Mouse (Mus musculus) kidney, embryonic 14.5 days (tissue): ENCODE measurements around the gene Ttc30b. TPM values are rescaled to one million over a fixed set of nuclear protein-coding genes. Genes with fewer than 3 reads are reported as not detected.
"Not testable (repeated sequence)": the region's sequence is repeated elsewhere in the genome, so short reads cannot be mapped to it uniquely, and the experiment has no call there.

Source experiments
- ATAC-seq: fragments of 200-750 bp; cut with Nextera tagmentation; 2 replicates; pipeline ENCODE4 v1.8.0; 2017; ENCODE audit warnings: moderate number of reproducible peaks, mild to moderate bottlenecking, moderate TSS enrichment, moderate library complexity; ENCODE audit not compliant: low FRiP score, low TSS enrichment
- H3K27ac ChIP-seq: fragments of 300-500 bp; sonication (generic); 2 replicates; pipeline ENCODE4 v1.5.1; 2014; ENCODE audit warnings: low read depth, mild to moderate bottlenecking, low read length, moderate library complexity, mixed read lengths
- H3K27me3 ChIP-seq: fragments of 300-500 bp; sonication (generic); 2 replicates; pipeline ENCODE4 v1.6.1; 2014; ENCODE audit warnings: mild to moderate bottlenecking, low read length; ENCODE audit not compliant: control insufficient read depth, insufficient read depth
- H3K36me3 ChIP-seq: fragments of 300-500 bp; sonication (generic); 2 replicates; pipeline ENCODE4 v1.6.1; 2014; ENCODE audit warnings: low read length, mixed read lengths; ENCODE audit not compliant: control insufficient read depth, insufficient read depth
- H3K4me1 ChIP-seq: fragments of 300-500 bp; sonication (generic); 2 replicates; pipeline ENCODE4 v1.6.1; 2014; ENCODE audit warnings: low read length, mixed read lengths; ENCODE audit not compliant: control insufficient read depth, insufficient read depth
- H3K4me2 ChIP-seq: fragments of 300-500 bp; sonication (generic); replicated peaks from 2 replicates; pipeline ENCODE4 v1.6.1; 2014; ENCODE audit warnings: low read depth, mild to moderate bottlenecking, low read length
- H3K4me3 ChIP-seq: fragments of 300-500 bp; sonication (generic); 2 replicates; pipeline ENCODE4 v1.5.1; 2014; ENCODE audit warnings: mild to moderate bottlenecking, low read length
- H3K9ac ChIP-seq: fragments of 300-500 bp; sonication (generic); 2 replicates; pipeline ENCODE4 v1.6.1; 2014; ENCODE audit warnings: low read depth, mild to moderate bottlenecking, low read length, moderate library complexity
- H3K9me3 ChIP-seq: fragments of 300-500 bp; sonication (generic); 2 replicates; pipeline ENCODE4 v1.6.1; 2016; ENCODE audit warnings: low read length; ENCODE audit not compliant: control insufficient read depth
- WGBS: fragments of 180-500 bp; shearing (Covaris S2); extraction: QIAGEN DNeasy Blood & Tissue Kit; methylation state at CpG from one replicate; pipeline ENCODE4 v1.1.7; 2014; 5-methylcytosine and 5-hydroxymethylcytosine counted together
- polyA plus RNA-seq: library from polyadenylated mRNA; unstranded; fragments of >200 nt; fragmentation: Nextera tagmentation; extraction: Ambion mirVana; gene quantifications from 2 replicates; pipeline ENCODE4 v1.2.1, GENCODE M21; 2014

Ttc30b gene
- polyA plus RNA-seq, 1 experiment from 2014 or later = 10.8 TPM

DNA sequence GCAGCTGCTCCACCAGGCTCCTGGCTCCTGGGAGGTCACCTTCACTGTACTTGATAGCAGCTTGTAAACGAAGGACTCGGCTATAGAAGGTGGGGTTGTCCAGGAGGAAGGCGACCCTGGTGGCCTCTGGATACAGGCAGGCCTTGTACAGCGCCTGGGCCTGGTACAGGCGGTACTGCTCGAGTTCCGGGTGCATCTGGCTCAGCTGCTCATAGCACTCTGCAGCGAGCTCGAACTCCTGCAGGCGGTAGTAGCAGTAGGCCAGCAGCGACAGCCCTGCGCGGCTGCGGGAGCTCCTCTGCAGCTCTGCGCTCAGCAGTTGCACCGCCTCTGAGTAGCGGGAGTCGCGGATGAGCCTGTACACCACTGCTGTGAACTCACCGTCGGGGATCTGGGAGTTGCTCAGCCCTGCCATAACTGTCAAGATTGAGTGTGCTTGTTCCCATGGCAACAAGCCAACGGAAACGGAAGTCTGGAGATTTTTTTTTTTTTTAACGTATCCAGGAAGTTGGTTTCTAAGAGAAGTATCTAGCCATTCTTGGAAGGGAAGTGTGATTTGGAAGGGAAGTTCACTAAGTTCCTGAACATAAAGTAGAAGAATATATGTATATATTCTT is 39.5 kb upstream of the Ttc30b start, which contains the start of gene Ttc30a2:
Ttc30a2 (minus strand) TSS at position 419 of the 617 bp plus-strand sequence.
- not testable (repeated sequence) for H3K36me3 ChIP-seq, H3K4me2 ChIP-seq, H3K4me3 ChIP-seq, H3K27ac ChIP-seq, H3K4me1 ChIP-seq, H3K9me3 ChIP-seq, H3K27me3 ChIP-seq, H3K9ac ChIP-seq
- 34% methylated on average over 21 of the region's 24 CpGs for WGBS
- ATAC-seq = 0 out of 2 replicates have a peak, but pooled peaks have one; percentile 22

- not testable (repeated sequence) for H3K36me3 ChIP-seq, H3K27me3 ChIP-seq, H3K9ac ChIP-seq, H3K4me3 ChIP-seq, H3K4me2 ChIP-seq, H3K4me1 ChIP-seq, H3K27ac ChIP-seq, H3K9me3 ChIP-seq, ATAC-seq
- 85% methylated on average over 2 of the region's 2 CpGs for WGBS
These were observed 37.7 kb upstream of the Ttc30b start for GRCm38 (mm10) chr2:75976070-75976469.

- H3K27ac ChIP-seq = no peak overlapping the region
- no peaks in the 10 kb centered on the region for H3K4me1 ChIP-seq
- no peak overlapping the region for H3K9ac ChIP-seq
- ATAC-seq = no peak
- H3K4me2 ChIP-seq = no peak overlapping the region
- no peaks in the 10 kb centered on the region for H3K27me3 ChIP-seq
- no peaks in the 10 kb centered on the region for H3K36me3 ChIP-seq
- no peaks in the 10 kb centered on the region for H3K9me3 ChIP-seq
- H3K4me3 ChIP-seq = no peak overlapping the region
- WGBS = 67% methylated on average over 9 of the region's 9 CpGs
These were observed 35.7 kb upstream of the Ttc30b start for GRCm38 (mm10) chr2:75974131-75974530.

DNA sequence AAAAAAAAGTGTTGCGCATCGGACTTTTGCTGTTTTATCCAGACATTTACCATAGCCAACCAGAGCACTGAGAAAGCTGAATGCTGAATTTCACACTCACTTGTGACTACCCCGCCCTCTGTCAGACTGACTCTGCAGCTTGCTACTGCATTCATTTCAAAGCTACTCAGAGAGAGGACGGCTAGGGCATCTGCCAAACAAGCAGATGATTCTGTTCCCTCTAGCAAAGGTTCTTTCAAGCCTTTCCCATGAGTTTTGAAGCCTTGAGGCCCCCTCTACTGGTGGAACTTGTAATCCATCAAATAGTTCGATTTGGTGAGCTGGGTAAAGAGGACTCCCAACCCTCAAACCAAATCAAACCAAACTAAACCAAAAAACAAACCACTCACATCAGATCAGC is 26.6 kb upstream of the Ttc30b start:
- H3K4me1 ChIP-seq = peaks cover 9% of the 10 kb centered on the region
- H3K36me3 ChIP-seq = no peaks in the 10 kb centered on the region
- H3K4me3 ChIP-seq = no peak overlapping the region
- no peaks in the 10 kb centered on the region for H3K9me3 ChIP-seq
- H3K27ac ChIP-seq = no peak overlapping the region; the same call in 1 of the 2 replicates
- WGBS = 23% methylated on average over 5 of the region's 5 CpGs
- peak; percentile 50; the same call in 1 of the 2 replicates for ATAC-seq
- H3K27me3 ChIP-seq = no peaks in the 10 kb centered on the region; the same call in 1 of the 2 replicates
- no peak overlapping the region for H3K9ac ChIP-seq
- peak overlapping the region; percentile 41 for H3K4me2 ChIP-seq

GRCm38 (mm10) chr2:75964512-75964911 is 26.1 kb upstream of the Ttc30b start:
- H3K27ac ChIP-seq = no peak overlapping the region; the same call in 1 of the 2 replicates
- ATAC-seq = peak; percentile 57
- peaks cover 11% of the 10 kb centered on the region for H3K4me1 ChIP-seq
- no peaks in the 10 kb centered on the region for H3K9me3 ChIP-seq
- no peak overlapping the region for H3K4me3 ChIP-seq
- no peaks in the 10 kb centered on the region; the same call in 1 of the 2 replicates for H3K27me3 ChIP-seq
- peak overlapping the region; percentile 41 for H3K4me2 ChIP-seq
- no peak overlapping the region for H3K9ac ChIP-seq
- 11% methylated on average over 14 of the region's 14 CpGs for WGBS
- no peaks in the 10 kb centered on the region for H3K36me3 ChIP-seq

- Histone ChIP-seq H3K9me3 (no peaks in the 10 kb centered on the region), H3K36me3 (no peaks in the 10 kb centered on the region), H3K27ac (no peak overlapping the region), H3K27me3 (no peaks in the 10 kb centered on the region; the same call in 1 of the 2 replicates), H3K4me3 (no peak overlapping the region), H3K4me1 (peaks cover 11% of the 10 kb centered on the region), H3K4me2 (no peak overlapping the region), H3K9ac (no peak overlapping the region)
- WGBS = 61% methylated on average over 5 of the region's 5 CpGs
- ATAC-seq = no peak; the same call in 1 of the 2 replicates
These were observed 25.7 kb upstream of the Ttc30b start for GRCm38 (mm10) chr2:75964051-75964450.

DNA sequence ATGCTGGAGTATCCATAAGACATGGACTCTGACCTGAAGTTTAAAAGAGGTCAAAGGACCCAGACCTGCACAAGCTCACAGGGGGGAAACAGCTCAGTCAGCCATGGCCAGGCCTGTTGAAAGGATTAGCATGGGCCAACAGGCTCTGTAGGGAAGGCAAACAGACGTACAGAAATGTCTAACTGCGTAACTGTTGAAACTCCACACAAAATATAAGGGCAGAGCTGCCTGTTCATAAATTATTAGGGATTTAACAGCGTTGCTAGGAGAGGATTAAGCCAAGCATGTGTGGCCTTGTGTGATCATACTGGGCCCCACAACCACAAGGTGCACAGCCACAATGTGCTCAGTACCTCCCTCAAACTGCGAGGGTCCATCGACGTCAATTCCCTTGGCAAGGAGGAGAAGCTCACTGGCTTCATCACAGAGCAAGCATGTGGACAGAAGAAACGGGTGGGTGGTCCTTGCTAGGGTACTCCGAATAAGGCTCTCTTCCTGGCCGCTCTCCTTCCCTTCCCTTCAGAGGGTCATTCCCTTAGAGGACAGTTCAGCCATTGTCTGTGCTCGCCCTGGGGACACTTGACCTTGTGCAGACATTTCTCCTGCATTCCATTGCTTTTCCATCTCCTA is 24.9 kb upstream of the Ttc30b start:
- Histone ChIP-seq H3K9ac (no peak overlapping the region), H3K27me3 (no peaks in the 10 kb centered on the region; the same call in 1 of the 2 replicates), H3K9me3 (no peaks in the 10 kb centered on the region), H3K4me3 (no peak overlapping the region), H3K27ac (no peak overlapping the region), H3K4me2 (no peak overlapping the region), H3K36me3 (no peaks in the 10 kb centered on the region), H3K4me1 (peaks cover 11% of the 10 kb centered on the region)
- ATAC-seq = no peak
- WGBS = 75% methylated on average over 10 of the region's 10 CpGs

GRCm38 (mm10) chr2:75960366-75961330 is 22.3 kb upstream of the Ttc30b start:
- Histone ChIP-seq H3K4me1 (peaks cover 11% of the 10 kb centered on the region), H3K4me3 (no peak overlapping the region), H3K27me3 (no peaks in the 10 kb centered on the region; the same call in 1 of the 2 replicates), H3K4me2 (no peak overlapping the region), H3K27ac (peak overlapping the region; percentile 38; the same call in 1 of the 2 replicates), H3K9me3 (no peaks in the 10 kb centered on the region), H3K36me3 (no peaks in the 10 kb centered on the region), H3K9ac (no peak overlapping the region)
- WGBS = 44% methylated on average over 15 of the region's 15 CpGs
- ATAC-seq = peak; percentile 60; the same call in 1 of the 2 replicates
